Mouse (Mus musculus): ENCODE measurements at regions not wholly inside any gene's neighbourhood (a gene's known extent, or its start where the extent isn't known, plus 50 kb on each side); places are given as distances from the start of the nearest gene placed in this dataset.
"Not testable (repeated sequence)": the region's sequence is repeated elsewhere in the genome, so short reads cannot be mapped to it uniquely, and the experiment has no call there.

- Histone ChIP-seq H3K9ac (ENCODE audit: low read length) (no peak overlapping the region), H3K36me3 (ENCODE audit: control insufficient read depth, insufficient read depth) (no peaks in the 10 kb centered on the region), H3K4me2 (ENCODE audit: low read depth, low read length) (no peak overlapping the region)
Measured at GRCm38 (mm10) chr2:108827974-108828700, 452.4 kb upstream of the Kif18a start.

GRCm38 (mm10) chr2:108843855-108844254 lies 436.7 kb upstream of the Kif18a start:
- H3K9me3 ChIP-seq (replicated peaks; ENCODE audit: control insufficient read depth, low read length); H3K4me2 ChIP-seq (ENCODE audit: low read depth, low read length); H3K4me1 ChIP-seq (ENCODE audit: control insufficient read depth, insufficient read depth, low read length); ATAC-seq (replicated peaks; ENCODE audit: extremely low read depth, insufficient read depth, low FRiP score); H3K4me3 ChIP-seq (ENCODE audit: low read length); H3K9ac ChIP-seq (ENCODE audit: low read length); H3K36me3 ChIP-seq (ENCODE audit: control insufficient read depth, insufficient read depth); H3K27me3 ChIP-seq (ENCODE audit: control insufficient read depth, insufficient read depth, low read length); H3K27ac ChIP-seq (ENCODE audit: low read length): not testable (repeated sequence)
- 81% methylated on average over 2 of the region's 2 CpGs for WGBS

More at GRCm38 (mm10) chr2:108827974-108828700, 452.4 kb upstream of the Kif18a start:
- H3K4me3 ChIP-seq (ENCODE audit: low read length): no peak overlapping the region
- H3K4me1 ChIP-seq (ENCODE audit: control insufficient read depth, insufficient read depth, low read length): 0 out of 2 replicates have a peak, but pooled peaks cover 2% of the 10 kb centered on the region
- H3K9me3 ChIP-seq (replicated peaks; ENCODE audit: control insufficient read depth, low read length): no peaks in the 10 kb centered on the region
- ATAC-seq (replicated peaks; ENCODE audit: extremely low read depth, insufficient read depth, low FRiP score): no peak
- 44% methylated on average over 3 of the region's 3 CpGs for WGBS
- 0 out of 2 replicates have a peak overlapping the region, but pooled peaks have one; percentile 5 for H3K27ac ChIP-seq (ENCODE audit: low read length)
- H3K27me3 ChIP-seq (ENCODE audit: control insufficient read depth, insufficient read depth, low read length): no peaks in the 10 kb centered on the region

- 73% methylated on average over 3 of the region's 3 CpGs for WGBS
Measured at GRCm38 (mm10) chr2:108848051-108848450, 432.5 kb upstream of the Kif18a start.

GRCm38 (mm10) chr2:108854399-108854798 lies 426.1 kb upstream of the Kif18a start:
- H3K4me3 ChIP-seq (ENCODE audit: low read length): no peak overlapping the region
- H3K27me3 ChIP-seq (ENCODE audit: control insufficient read depth, insufficient read depth, low read length): no peaks in the 10 kb centered on the region
- ATAC-seq (replicated peaks; ENCODE audit: extremely low read depth, insufficient read depth, low FRiP score): no peak
- no peaks in the 10 kb centered on the region for H3K4me1 ChIP-seq (ENCODE audit: control insufficient read depth, insufficient read depth, low read length)
- H3K9me3 ChIP-seq (replicated peaks; ENCODE audit: control insufficient read depth, low read length): no peaks in the 10 kb centered on the region
- WGBS: 75% methylated on average over 2 of the region's 2 CpGs
- H3K9ac ChIP-seq (ENCODE audit: low read length): no peak overlapping the region
- H3K36me3 ChIP-seq (ENCODE audit: control insufficient read depth, insufficient read depth): no peaks in the 10 kb centered on the region
- H3K27ac ChIP-seq (ENCODE audit: low read length): no peak overlapping the region
- no peak overlapping the region for H3K4me2 ChIP-seq (ENCODE audit: low read depth, low read length)

More at GRCm38 (mm10) chr2:108848051-108848450, 432.5 kb upstream of the Kif18a start:
- no peaks in the 10 kb centered on the region for H3K36me3 ChIP-seq (ENCODE audit: control insufficient read depth, insufficient read depth)
- no peak for ATAC-seq (replicated peaks; ENCODE audit: extremely low read depth, insufficient read depth, low FRiP score)
- H3K4me2 ChIP-seq (ENCODE audit: low read depth, low read length): no peak overlapping the region
- no peak overlapping the region for H3K9ac ChIP-seq (ENCODE audit: low read length)
- H3K27me3 ChIP-seq (ENCODE audit: control insufficient read depth, insufficient read depth, low read length): no peaks in the 10 kb centered on the region
- peaks cover 2% of the 10 kb centered on the region for H3K9me3 ChIP-seq (replicated peaks; ENCODE audit: control insufficient read depth, low read length)
- H3K4me1 ChIP-seq (ENCODE audit: control insufficient read depth, insufficient read depth, low read length): no peaks in the 10 kb centered on the region
- no peak overlapping the region for H3K27ac ChIP-seq (ENCODE audit: low read length)
- H3K4me3 ChIP-seq (ENCODE audit: low read length): no peak overlapping the region

GRCm38 (mm10) chr2:108877141-108877540 lies 403.4 kb upstream of the Kif18a start:
- Histone ChIP-seq H3K27ac (ENCODE audit: low read length) (no peak overlapping the region), H3K4me1 (ENCODE audit: control insufficient read depth, insufficient read depth, low read length) (no peaks in the 10 kb centered on the region), H3K36me3 (ENCODE audit: control insufficient read depth, insufficient read depth) (no peaks in the 10 kb centered on the region), H3K4me3 (ENCODE audit: low read length) (no peak overlapping the region), H3K9me3 (replicated peaks; ENCODE audit: control insufficient read depth, low read length) (no peaks in the 10 kb centered on the region), H3K9ac (ENCODE audit: low read length) (no peak overlapping the region), H3K4me2 (ENCODE audit: low read depth, low read length) (no peak overlapping the region), H3K27me3 (ENCODE audit: control insufficient read depth, insufficient read depth, low read length) (no peaks in the 10 kb centered on the region)
- no peak for ATAC-seq (replicated peaks; ENCODE audit: extremely low read depth, insufficient read depth, low FRiP score)
- 67% methylated on average over 4 of the region's 4 CpGs for WGBS

GRCm38 (mm10) chr2:108877676-108878075 lies 402.9 kb upstream of the Kif18a start:
- no peak overlapping the region for H3K4me3 ChIP-seq (ENCODE audit: low read length)
- H3K9ac ChIP-seq (ENCODE audit: low read length): no peak overlapping the region
- H3K27ac ChIP-seq (ENCODE audit: low read length): no peak overlapping the region
- ATAC-seq (replicated peaks; ENCODE audit: extremely low read depth, insufficient read depth, low FRiP score): no peak
- H3K4me1 ChIP-seq (ENCODE audit: control insufficient read depth, insufficient read depth, low read length): no peaks in the 10 kb centered on the region
- 51% methylated on average over 3 of the region's 3 CpGs for WGBS
- H3K9me3 ChIP-seq (replicated peaks; ENCODE audit: control insufficient read depth, low read length): no peaks in the 10 kb centered on the region
- no peak overlapping the region for H3K4me2 ChIP-seq (ENCODE audit: low read depth, low read length)
- H3K27me3 ChIP-seq (ENCODE audit: control insufficient read depth, insufficient read depth, low read length): no peaks in the 10 kb centered on the region
- no peaks in the 10 kb centered on the region for H3K36me3 ChIP-seq (ENCODE audit: control insufficient read depth, insufficient read depth)

GRCm38 (mm10) chr2:108904121-108904733 lies 376.3 kb upstream of the Kif18a start:
- ATAC-seq (replicated peaks; ENCODE audit: extremely low read depth, insufficient read depth, low FRiP score): no peak
- H3K4me1 ChIP-seq (ENCODE audit: control insufficient read depth, insufficient read depth, low read length): no peaks in the 10 kb centered on the region
- H3K36me3 ChIP-seq (ENCODE audit: control insufficient read depth, insufficient read depth): no peaks in the 10 kb centered on the region
- H3K4me2 ChIP-seq (ENCODE audit: low read depth, low read length): no peak overlapping the region
- H3K27ac ChIP-seq (ENCODE audit: low read length): no peak overlapping the region
- WGBS: 78% methylated on average over 3 of the region's 3 CpGs
- no peak overlapping the region for H3K4me3 ChIP-seq (ENCODE audit: low read length)
- no peak overlapping the region for H3K9ac ChIP-seq (ENCODE audit: low read length)
- no peaks in the 10 kb centered on the region for H3K9me3 ChIP-seq (replicated peaks; ENCODE audit: control insufficient read depth, low read length)
- no peaks in the 10 kb centered on the region for H3K27me3 ChIP-seq (ENCODE audit: control insufficient read depth, insufficient read depth, low read length)

- 57% methylated on average over 2 of the region's 2 CpGs for WGBS
- ATAC-seq (replicated peaks; ENCODE audit: extremely low read depth, insufficient read depth, low FRiP score): no peak
- no peaks in the 10 kb centered on the region for H3K4me1 ChIP-seq (ENCODE audit: control insufficient read depth, insufficient read depth, low read length)
Measured at GRCm38 (mm10) chr2:108913555-108913954, 367.0 kb upstream of the Kif18a start.

GRCm38 (mm10) chr2:108913967-108914366 lies 366.6 kb upstream of the Kif18a start:
- H3K36me3 ChIP-seq (ENCODE audit: control insufficient read depth, insufficient read depth): no peaks in the 10 kb centered on the region
- WGBS: 54% methylated on average over 3 of the region's 3 CpGs

More at GRCm38 (mm10) chr2:108913555-108913954, 367.0 kb upstream of the Kif18a start:
- Histone ChIP-seq H3K27ac (ENCODE audit: low read length) (no peak overlapping the region), H3K4me3 (ENCODE audit: low read length) (no peak overlapping the region), H3K9ac (ENCODE audit: low read length) (no peak overlapping the region), H3K9me3 (replicated peaks; ENCODE audit: control insufficient read depth, low read length) (no peaks in the 10 kb centered on the region), H3K36me3 (ENCODE audit: control insufficient read depth, insufficient read depth) (no peaks in the 10 kb centered on the region), H3K27me3 (ENCODE audit: control insufficient read depth, insufficient read depth, low read length) (no peaks in the 10 kb centered on the region), H3K4me2 (ENCODE audit: low read depth, low read length) (no peak overlapping the region)

More at GRCm38 (mm10) chr2:108913967-108914366, 366.6 kb upstream of the Kif18a start:
- no peaks in the 10 kb centered on the region for H3K4me1 ChIP-seq (ENCODE audit: control insufficient read depth, insufficient read depth, low read length)
- no peak overlapping the region for H3K27ac ChIP-seq (ENCODE audit: low read length)
- H3K4me2 ChIP-seq (ENCODE audit: low read depth, low read length): no peak overlapping the region
- H3K9ac ChIP-seq (ENCODE audit: low read length): no peak overlapping the region
- no peaks in the 10 kb centered on the region for H3K9me3 ChIP-seq (replicated peaks; ENCODE audit: control insufficient read depth, low read length)
- H3K4me3 ChIP-seq (ENCODE audit: low read length): no peak overlapping the region
- H3K27me3 ChIP-seq (ENCODE audit: control insufficient read depth, insufficient read depth, low read length): no peaks in the 10 kb centered on the region
- ATAC-seq (replicated peaks; ENCODE audit: extremely low read depth, insufficient read depth, low FRiP score): no peak

Data from heart, embryonic 16.5 days (tissue).